Mouse (Mus musculus) NIH3T3 (cell line): ENCODE results near the gene Smarca1.

ENCODE experiments used
- DNase-seq: peaks from one replicate; pipeline ENCODE4 v3.0.0-alpha.2; 2012; ENCODE audit warnings: low read depth

Gene Smarca1

DNA sequence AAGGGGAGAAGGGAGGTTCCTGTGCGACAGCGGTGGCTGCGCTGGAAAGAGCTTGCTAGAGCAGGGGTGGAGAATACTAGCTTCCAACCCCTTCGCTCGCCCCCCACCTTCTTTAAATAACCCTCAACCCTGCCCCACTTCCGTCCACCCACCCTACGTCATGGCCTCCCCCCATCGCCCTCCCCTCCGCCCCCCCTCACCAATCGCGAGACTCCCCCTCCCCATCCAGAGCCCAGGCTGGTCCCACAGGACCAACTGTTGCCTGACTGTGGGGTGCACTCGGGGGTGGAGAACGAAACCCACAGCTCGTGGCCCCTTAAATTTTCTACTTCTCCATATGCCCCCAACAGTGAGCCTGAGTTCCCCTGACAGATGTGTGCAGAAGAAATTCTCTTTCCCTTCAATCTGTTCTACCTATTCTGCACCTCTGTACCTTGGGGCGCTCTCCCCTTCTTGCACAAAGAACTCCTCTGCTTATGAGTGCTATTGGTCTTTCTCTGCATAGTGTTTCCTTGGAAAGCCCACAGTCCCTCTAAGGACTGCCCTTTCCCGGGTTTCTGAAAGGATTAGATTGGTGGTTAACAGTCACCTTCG lies at the start of gene Smarca1:
Gene Smarca1 (minus strand): TSS at position 544 of the 594 bp plus-strand sequence.
- peak; percentile 6 for DNase-seq

GRCm38 (mm10) chrX:47937740-47938139 lies 45.0 kb upstream of the Smarca1 start:
- peak; percentile 51 for DNase-seq

GRCm38 (mm10) chrX:47936885-47937284 lies 44.1 kb upstream of the Smarca1 start:
- DNase-seq, result no peak

- no peak for DNase-seq
Observed at GRCm38 (mm10) chrX:47934352-47934751, 41.6 kb upstream of the Smarca1 start.

GRCm38 (mm10) chrX:47930449-47930848 lies 37.7 kb upstream of the Smarca1 start:
- peak; percentile 52 for DNase-seq

DNA sequence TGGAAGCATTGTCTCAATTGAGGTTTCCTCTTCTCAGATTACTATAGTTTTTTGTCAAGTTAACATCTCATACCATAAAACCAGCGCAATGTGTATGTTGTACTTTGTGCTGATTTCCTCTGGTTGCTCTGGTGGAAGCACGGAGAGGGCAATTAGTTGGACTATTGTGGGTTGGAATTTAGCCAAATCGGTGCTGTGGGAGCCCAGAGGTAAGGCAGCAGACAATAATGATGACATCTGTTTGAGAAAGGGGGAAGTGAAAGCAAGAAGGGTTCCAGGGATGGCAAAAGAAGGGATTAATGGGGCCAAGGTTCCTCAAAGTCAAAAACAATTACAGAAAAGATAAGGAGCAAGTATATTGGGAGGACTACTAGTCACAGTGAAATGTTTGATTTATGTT lies 35.2 kb upstream of the Smarca1 start:
- DNase-seq, result no peak

GRCm38 (mm10) chrX:47920541-47920940 lies 27.8 kb upstream of the Smarca1 start:
- DNase-seq, result no peak

DNA sequence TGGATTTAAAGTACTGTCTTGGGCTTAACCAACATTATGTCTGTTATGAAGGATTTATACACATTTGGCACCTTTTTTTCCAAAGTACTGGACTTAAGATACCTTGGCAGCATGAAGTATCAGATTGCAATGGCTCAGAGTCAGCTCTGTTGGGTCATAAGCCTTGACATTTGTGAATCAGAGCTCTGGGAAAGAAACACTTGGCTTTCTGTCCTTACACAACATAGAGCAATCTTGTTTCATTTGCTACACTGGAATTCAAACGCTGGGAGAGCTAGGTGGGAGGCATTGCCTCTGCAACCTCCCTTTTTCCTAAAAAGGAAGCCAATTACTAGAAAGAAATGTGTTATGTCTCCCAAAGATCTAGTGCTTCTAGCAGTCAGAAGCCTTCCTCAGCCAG lies 24.1 kb upstream of the Smarca1 start:
- peak; percentile 48 for DNase-seq

DNA sequence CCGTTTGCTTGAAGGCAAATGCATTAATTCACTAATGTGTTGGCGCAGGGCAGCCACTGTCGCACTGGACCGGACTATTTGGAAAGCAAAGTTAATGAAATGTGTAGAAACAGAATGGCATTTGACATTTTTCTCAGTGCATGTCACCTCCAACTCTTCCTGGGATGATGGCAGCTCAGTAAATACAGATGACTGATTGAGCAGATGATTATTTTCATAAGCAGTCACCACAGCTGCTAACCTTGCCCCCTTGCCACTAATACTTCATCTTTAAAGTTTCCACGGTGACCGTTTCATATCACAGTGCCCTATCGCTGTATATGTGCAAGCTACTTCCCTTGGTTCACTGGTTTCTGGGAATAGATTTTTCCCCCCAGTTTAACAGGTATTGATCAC lies 20.8 kb upstream of the Smarca1 start:
- DNase-seq, result no peak

GRCm38 (mm10) chrX:47912904-47913542 lies 20.2 kb upstream of the Smarca1 start:
- DNase-seq, result peak; percentile 7

DNA sequence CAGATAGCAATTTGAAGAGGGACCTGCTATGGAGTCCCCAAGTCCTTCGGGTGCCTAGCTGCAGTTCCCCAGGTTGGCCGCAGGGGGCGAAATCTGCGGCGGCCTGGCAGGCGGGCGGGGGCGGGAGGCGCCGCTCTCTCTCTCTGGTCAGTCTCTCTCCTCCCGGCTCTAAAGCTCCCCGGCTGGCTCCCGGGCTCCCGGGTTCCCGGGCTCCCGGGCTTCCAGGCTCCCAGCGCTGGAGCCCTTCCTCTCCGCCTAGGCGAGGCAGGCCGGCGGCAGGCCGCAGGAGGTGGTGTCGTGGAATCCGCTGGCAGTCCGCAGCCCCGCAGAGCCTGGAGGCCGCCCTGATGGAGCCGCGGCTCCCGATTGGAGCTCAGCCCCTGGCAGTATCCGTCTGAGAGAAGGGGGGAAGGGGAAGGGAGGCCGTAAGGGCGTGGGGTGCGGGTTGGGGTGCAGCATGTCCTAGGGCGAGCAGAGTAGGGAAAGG lies 19.6 kb upstream of the Smarca1 start, which contains the start of gene Ocrl:
Gene Ocrl (plus strand): TSS at position 82 of the 487 bp plus-strand sequence.
- peak; percentile 80 for DNase-seq

DNA sequence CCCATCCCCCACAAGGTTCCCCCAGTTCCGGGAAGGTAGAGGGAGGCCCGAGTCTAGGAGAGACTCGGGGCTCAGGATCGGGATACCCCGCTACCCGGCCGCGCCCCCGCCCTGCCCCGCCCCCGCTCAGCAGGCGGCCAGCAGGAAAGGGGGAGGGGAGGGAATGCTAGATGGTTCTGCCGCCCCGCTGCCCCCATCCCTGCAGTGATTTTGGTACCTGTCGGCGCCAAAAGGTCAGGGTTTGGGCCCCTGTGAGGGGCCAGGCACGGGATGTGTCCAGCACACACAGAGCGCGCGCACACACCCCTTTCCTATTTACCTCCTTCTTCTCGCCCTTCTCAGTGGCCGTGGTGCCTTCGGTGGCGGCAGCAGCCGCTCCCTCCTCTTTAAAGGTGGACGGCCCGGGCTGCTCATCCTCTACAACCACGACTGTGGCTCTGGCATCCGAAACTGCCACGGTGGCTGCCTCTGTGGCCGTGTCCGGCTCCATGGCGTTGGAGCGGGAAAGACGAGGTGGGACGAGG lies 805 bp downstream of the Smarca1 start:
- peak; percentile 26 for DNase-seq

DNA sequence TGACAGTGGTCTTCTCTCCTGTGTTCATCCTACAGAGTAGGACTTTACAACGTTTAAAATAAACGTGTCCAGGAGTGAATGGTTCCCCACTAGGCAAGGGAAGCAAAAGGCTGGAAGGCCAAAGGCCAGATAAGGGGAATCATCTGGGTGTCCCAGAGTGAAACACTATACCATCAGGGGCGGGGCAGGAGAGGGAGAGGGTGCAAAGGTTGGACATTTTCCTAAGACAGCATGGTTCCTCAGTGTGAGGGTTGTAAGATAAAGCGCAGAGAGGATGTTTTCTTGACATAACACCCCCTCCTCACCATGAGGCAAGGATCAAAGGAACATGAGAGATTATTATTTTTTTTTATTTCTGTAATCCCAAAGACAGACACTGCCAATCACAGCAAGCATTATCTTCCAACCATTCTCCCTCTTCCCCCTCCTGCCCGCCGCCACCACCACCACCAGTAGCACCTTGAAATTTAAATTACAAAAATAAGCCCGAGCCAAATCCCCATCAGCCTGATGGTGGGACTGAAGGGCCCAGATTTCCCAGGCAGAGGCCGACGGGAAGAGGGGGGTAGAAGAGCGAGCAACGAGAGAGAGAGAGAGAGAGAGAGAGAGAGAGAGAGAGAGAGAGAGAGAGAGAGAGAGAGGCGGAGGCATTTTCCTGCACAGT lies 1.4 kb downstream of the Smarca1 start:
- DNase-seq, result no peak

- no peak for DNase-seq
Observed at GRCm38 (mm10) chrX:47887401-47887800, 5.4 kb downstream of the Smarca1 start.

- no peak for DNase-seq
Observed at GRCm38 (mm10) chrX:47882813-47883212, 10.0 kb downstream of the Smarca1 start.

DNA sequence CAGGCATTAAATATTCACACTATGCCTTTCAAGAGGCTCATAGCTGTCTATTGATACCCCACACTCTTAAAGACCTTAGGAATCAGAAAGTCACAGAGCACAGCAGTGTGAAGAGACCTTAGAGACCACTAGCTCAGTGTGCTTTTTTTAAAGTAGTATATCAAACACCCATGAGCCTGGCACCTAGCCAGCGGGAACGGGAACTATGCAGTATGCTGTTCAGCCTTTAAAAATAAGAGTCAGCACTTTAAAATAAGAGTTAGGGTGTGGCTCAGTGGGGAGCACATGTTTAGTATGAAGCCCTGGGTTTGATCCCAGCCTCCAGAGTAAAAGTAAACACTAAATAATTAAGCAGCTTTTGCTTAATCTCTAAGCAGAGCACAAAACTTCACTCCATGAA lies 12.7 kb downstream of the Smarca1 start:
- peak; percentile 64 for DNase-seq

- DNase-seq, result no peak
Observed at GRCm38 (mm10) chrX:47858544-47858943, 34.2 kb downstream of the Smarca1 start.

GRCm38 (mm10) chrX:47835835-47836195 lies 57.0 kb downstream of the Smarca1 start:
- no peak for DNase-seq

GRCm38 (mm10) chrX:47835098-47835834 lies 57.5 kb downstream of the Smarca1 start:
- peak; percentile 49 for DNase-seq

DNA sequence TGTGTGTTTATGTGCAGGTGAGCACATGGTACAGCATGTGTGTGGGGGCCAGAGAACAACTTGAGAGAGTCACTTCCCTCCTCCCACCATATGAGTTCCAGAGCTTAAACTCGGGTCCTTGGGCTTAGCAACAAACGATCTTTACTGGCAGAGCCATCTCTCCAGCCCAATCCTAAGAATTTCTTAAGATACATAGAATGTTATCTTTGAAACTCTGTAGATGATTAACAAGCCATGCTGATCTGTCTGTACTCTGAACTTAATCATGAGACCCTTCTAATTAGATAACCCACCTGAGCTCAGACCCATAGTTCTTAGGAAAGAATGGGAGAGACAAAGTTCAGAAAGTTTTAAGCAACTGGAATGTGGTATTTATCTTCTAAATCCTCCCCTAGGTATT lies 59.3 kb downstream of the Smarca1 start:
- DNase-seq, result no peak

DNA sequence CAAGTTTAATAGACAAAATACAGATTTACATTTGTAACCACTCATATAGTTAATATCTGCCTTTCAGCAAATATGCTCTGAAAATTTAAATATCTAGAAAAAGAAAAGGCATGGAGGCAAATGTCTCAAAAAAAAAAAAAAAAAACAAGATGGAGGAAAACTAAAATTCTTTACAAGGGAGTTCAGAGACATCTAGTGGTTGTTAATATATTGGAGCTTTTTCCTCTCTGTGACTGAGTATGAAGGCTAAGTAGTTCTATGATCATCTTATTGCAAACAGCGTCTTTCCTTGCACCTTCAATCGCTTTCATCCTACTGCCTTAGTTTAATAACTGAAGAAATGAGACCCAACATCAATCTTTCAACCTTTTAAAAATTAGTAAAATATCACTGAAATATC lies 72.2 kb downstream of the Smarca1 start:
- DNase-seq, result peak; percentile 41

- no peak for DNase-seq
Observed at GRCm38 (mm10) chrX:47808717-47809116, 84.1 kb downstream of the Smarca1 start.
